Mouse (Mus musculus): Measurements from ENCODE around the gene H2afj.

Gene H2afj

DNA sequence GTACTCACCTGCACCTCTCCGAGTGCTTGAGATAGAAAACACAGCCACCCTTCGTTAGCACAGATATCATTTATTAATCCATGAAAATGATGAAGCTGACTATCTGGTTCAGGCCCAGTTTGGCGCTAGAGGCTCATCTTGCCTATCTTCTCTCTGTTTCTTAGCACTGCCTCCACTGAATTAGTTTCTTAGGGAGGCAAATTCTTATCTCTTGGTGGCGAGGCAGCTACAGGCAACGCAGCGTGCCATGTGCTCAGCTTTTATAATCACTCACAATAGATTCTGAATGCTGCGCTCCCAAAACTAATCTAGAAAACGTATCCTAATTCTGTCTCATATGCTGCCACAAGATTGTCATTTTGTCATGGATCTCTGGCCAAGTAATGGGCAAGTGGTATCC lies 40.4 kb downstream of the H2afj start:
- no peak for DNase-seq

DNA sequence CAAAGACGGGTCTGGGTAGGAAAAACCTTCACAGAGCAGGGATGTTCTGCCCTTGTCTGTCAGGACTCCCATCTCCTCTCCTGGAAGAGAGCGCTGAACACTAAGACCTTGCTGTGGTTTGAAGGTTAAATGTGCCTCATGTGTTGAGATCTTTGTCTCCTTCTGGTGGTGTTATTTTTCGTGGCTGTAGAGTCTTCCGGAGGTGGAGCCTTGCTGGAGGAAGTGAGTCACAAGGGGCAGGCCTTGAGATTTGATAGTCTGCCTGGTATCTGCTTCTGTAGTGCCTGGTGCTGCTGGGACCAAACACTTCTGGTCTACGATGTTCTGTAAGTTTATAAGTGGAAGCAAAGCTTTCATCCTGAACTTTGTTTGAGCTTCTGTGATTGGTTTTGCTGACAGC lies 40.9 kb downstream of the H2afj start:
- DNase-seq: no peak

DNA sequence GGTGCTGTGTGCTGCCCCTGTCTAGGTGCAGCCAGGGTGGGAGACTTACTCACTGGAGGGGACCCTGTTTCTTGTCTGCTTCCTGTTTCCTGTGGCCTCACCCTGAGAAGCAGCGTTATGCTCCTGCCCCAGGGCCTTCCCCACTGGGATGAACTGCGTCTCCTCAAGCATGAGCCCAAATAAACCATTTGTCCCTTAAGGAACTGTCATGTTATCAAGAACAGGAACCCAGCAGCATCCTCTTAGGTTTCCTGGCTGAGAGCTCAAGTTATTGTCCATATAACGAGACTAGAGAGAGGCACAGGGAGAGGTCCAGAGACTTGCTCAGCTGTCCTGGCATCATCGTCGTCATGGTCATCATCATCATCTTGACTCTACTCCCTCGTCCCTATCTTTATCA lies 42.2 kb downstream of the H2afj start:
- DNase-seq: no peak

DNA sequence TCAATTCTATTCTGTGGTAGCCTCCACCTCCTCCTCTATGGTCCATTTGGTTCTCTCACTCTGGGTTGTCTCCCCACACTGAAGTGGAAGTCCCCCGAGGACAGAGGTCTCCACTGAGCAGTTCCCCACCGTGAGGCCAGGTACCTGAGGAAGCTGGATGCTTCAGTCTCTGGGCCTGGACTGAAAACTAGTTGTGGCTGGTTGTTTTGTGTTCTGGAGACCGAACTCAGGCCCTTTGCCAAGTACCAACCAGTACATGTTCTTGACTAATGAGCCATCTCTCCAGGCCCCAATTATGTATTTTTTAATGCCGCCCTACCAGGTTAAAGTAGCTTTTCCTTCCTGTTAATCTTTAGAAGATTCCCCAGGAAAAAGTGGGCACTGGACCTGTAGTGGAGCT lies 44.3 kb downstream of the H2afj start:
- DNase-seq: peak; percentile 50 to 55

DNA sequence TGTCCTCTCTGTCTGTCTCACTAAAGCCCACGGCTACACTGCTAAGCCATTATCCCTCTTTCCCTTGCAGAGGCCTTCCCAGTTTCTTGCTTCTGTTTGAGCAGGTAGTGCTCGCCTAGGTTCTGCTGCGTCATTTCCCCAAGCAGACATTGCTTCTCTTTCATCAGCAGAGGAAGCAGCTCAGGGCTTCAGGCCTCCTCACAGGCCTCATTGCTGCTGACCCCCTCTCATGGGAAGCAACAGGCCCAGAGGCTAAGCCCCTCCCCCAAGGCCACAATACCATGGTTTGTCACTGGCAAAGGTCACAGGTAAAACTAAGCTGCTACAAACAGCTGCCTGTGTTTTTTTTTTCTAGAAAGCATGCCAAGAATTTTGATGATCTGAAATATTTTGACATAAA lies 44.7 kb downstream of the H2afj start:
- DNase-seq: peak in 1 of 2 experiments; percentile 52

DNA sequence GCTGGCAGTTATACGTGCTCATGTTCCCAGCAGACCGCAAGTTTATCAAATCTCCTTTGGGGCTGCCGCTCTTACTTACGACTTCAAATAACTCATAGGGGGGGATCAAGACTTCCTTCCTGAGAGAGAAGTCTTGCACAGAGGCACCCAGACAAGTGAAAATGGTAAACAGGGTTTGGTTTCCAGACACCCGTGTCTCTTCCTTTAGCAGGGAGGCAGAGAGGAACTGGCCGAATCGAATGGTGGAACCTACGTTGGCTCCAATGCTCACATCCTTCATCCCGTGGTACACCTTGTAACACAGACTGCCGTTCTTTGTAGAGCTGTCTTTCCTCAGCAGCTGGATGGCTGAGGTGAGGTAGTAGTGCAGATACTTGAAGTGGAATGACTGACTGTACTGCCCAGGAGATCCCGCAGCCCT lies 46.3 kb downstream of the H2afj start:
- no peak for DNase-seq

DNA sequence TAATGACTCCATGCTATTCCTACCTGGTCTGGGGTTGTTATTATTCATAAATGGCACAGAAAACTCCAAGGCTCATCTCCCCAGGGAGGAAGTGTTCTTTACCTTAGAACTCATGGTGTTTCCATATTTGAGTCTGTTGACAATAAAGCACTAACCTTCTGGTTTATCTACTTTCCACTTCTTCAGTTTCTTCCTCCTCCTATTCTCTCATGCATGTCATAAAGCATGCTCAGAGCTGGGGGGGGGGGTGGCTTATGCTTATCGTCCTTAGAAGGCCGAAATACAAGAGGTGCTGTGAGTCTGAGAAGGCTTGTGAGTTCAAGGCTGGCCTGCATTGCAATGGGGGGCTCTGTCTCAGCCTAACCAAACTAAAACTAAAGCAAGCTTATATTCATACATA lies 47.1 kb downstream of the H2afj start:
- DNase-seq: no peak

DNA sequence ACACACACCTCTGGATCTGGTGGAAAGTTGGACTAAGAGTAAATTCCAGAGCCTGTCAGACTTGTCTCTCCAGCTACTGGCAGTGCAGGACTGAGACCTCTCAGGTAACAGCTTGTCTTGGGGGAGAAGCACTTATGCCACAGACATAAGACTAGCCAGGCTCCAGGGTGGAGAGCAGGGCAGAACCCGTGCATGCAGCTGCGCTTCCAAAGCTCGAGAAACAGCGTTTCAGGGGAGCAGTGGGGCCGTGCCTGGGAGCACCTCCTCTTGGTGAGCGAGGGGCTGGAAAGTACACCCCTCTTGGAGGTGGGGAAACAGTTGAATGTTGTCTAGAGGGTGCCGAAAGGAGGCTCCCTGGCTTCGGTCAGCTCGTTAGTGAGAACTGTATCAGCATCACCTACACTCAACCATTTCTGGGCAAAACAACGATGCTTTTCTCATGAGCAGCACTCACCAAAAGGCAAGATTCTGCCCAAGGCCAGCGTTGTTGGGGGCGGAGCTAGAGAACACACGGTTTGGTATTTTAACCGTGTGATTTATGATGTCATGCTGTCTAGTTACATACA lies 48.1 kb downstream of the H2afj start:
- DNase-seq: peak in 1 of 2 experiments; percentile 30

DNA sequence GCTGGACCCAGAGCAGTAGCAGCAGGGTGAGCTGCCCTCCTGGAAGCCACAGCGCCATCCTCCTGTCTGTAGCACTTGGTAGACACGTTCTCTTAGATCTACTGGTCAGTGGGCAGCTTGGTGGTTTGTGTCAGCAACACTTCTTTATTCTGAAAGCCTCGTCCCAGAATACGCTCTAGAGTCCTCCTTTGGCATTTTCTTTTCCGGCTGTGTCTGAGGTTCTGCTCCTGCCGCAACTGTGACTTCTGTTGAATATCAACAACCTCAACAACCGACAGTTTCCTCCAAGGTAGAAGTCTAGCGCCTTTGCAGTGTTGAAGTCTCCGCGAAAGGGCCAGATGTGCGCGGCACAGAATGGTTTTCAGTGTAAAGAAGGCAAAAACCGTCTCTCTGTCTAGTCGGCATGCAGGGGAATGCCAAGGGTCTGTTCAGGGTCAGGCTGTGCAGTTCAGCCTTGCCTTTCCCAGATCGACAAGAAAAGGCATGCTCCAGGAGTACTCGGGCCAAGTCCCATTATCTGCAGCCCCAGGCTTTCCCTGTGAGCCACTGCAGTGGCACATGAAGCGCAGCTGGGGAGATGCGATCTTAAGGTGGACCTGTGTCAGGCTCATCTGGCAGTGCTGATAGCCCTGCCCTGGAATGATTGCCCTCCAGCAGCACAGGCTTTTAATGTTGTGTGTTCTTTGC lies 49.3 kb downstream of the H2afj start, which contains the start of gene Art4:
TSS of gene Art4 (minus strand) at position 548 of the 687 bp plus-strand sequence.
- peak in 1 of 2 experiments; percentile 13 for DNase-seq

DNA sequence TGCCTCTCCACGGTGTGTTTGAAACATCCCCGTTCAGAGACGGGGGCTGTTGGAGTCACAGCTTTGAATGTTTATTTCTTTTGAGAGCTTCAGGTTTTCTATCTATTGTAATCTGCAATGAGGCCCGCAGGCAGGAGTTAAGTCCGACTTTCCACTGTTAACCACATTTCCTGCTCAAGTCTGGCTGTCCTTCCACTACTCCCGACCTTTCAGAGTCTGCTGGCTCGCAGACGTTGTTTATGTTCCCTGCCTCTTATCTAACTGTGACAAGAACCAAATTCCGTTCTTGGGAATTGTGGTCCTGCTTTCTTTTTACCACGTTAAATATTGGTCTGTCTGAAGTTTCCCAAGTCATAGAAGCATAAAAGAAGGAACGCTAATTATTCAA lies 49.8 kb downstream of the H2afj start:
- DNase-seq: peak; percentile 32 to 55

DNA sequence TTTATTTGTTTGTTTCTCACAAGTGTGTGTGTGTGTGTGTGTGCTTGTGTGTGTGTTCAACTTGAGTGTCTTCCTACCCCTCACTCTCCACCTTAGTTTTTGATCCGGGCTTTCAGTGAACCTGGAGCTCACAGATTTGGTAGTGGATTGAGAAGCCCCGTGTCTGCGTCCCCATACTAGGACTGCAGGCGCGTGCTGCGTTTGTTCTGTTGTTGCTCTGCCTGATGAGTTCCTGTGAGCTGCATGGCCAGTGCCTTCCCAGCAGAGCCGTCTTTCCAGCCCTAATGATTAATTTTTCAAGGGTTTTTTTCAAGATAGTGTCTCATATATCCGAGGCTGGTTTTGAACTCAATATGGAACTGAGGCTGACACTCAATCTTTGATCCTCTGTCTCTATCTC lies 50.4 kb downstream of the H2afj start:
- DNase-seq: no peak
